Mouse (Mus musculus): ENCODE measurements around the gene Adamtsl3. TPM values are rescaled to one million over a fixed set of nuclear protein-coding genes. Genes with fewer than 3 reads are reported as not detected.
"Not testable (repeated sequence)": the region's sequence is repeated elsewhere in the genome, so short reads cannot be mapped to it uniquely, and the experiment has no call there.

Adamtsl3 gene
- total RNA-seq, 2 experiments from 2014 or later: not detected

DNA sequence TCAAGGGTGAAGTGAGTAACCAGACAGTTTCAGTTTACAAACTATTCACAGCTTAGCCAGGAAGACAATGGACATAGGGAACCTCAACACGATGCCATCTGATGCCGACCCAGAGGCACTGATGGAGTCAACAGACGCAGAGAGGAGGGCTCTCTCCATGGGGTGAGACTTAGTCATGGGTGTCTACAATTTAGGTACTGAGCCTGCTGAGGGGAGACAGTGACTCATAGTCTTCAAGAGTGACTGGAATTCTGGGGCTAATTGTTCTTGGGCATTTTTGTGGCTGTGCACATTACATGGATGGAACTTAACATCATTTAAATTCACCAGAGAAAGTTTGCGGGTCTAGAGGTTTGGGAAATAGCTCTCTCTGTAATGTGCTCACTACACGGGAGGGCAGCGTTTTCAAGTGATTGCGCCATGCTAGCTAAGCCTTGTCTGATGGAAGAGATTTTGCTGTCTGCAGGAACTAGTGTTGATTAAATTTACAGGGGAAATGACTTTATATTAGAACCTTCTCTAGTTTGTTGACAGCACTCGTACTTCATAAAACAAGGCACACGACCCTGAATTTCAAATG lies 70.1 kb downstream of the Adamtsl3 start:
- no peak for ATAC-seq (replicated peaks; ENCODE audit: low FRiP score, low TSS enrichment, poor library complexity, severe bottlenecking)

DNA sequence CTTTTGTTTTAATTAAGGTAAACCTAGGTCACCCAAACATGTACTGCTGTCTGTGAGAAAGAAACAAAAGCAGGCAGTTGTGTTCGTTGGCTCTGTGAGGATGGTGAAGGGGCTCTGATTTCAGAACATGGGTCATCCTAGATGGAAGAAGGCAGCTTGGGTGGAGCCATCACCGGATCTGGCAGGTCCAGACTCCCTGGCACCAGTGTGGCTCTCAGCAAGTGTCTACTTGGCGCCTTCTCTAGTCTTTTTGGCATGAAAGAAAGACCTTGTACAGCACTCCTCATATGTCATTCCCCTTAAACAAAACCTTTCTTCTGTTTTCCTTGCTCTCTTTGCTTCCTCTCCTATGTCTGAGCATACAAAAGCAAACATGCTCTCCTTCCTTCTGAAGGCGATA lies 75.5 kb downstream of the Adamtsl3 start:
- ATAC-seq (replicated peaks; ENCODE audit: low FRiP score, low TSS enrichment, poor library complexity, severe bottlenecking): no peak

DNA sequence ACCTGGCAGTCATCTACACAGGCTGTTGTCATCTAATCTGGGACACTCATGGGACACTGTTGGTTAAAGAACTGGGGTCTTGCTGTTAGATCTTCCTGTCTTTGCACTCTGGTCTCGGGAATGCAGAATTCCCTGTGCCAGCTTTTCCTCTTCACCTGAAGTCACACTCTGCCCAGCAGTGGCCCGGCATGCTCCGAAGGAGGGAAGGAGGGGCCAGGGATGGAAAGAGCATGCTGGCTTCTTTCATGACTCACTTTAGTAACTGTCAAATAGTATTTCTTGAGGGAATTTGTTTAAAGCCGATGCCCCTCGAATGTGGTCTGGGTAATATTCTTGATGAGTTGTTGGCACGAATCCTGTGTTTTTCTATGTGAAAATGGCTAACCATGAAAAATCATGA lies 81.2 kb downstream of the Adamtsl3 start:
- no peak for ATAC-seq (replicated peaks; ENCODE audit: low FRiP score, low TSS enrichment, poor library complexity, severe bottlenecking)

DNA sequence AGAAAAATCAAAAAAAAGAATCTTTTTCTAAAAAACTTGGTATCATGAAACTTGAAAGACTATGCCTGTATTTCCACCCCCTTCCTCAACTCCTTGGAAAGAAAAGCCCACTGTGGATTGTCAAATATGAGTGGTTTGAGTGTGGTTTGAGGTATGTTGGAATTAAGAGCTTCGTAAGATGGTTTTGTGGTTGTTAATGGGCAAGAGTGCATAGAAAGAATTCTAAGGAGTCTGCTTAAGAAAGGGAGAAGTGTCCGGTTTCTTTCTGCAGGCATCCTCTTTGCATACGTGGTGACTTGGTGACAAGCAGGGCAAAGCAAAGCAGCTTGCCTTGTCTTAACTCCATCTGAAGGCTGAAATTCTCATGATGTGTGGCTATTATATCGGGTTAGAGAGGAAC lies 81.6 kb downstream of the Adamtsl3 start:
- ATAC-seq (replicated peaks; ENCODE audit: low FRiP score, low TSS enrichment, poor library complexity, severe bottlenecking): no peak

DNA sequence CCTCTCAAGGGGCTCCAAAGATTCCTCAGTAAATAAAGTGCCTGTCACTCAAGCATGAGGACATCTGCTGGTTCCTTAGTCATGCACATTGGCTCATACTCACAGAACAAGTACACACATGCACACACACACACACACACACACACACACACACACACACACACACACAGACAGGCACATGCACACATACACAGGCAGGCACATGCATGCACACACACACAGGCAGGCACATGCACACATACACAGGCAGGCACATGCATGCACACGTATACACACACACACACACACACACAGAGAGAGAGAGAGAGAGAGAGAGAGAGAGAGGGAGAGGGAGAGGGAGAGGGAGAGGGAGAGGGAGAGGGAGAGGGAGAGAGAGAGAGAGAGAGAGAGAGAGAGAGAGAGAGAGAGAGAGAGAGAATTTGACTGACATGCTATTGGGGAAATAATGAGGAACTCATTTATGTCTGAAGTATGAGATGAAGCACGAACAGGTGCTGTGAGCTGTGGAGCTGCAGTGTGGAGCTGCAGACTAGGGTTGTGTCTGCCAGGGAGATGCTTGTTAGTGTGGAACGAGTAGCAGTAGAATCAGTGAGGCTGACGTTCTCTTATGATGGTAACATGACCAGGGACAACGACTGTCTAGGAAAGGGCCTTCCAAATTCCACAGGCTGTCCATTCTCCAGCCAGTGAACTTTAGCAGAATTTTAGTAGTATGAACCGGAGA lies 85.0 kb downstream of the Adamtsl3 start:
- ATAC-seq (replicated peaks; ENCODE audit: low FRiP score, low TSS enrichment, poor library complexity, severe bottlenecking): not testable (repeated sequence)

DNA sequence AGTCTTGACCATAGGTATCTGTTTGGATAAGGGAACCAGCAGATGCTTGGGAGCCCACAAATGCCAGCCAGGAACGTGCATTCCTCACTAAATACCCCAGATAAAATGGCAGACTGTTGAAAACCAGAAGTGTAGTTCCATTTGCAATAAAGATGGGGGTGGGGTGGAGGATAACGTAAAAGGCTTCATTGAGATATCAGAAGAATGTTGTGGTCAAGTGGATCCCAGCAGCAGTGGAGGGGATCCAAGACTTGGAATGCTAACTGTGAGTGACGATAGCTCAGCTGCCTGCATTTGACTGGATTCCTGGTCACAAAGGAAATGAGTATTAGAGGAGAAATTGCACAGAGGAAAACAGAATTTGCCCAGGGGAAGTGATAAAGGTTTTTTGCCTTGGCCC lies 87.1 kb downstream of the Adamtsl3 start:
- ATAC-seq (replicated peaks; ENCODE audit: low FRiP score, low TSS enrichment, poor library complexity, severe bottlenecking): no peak

DNA sequence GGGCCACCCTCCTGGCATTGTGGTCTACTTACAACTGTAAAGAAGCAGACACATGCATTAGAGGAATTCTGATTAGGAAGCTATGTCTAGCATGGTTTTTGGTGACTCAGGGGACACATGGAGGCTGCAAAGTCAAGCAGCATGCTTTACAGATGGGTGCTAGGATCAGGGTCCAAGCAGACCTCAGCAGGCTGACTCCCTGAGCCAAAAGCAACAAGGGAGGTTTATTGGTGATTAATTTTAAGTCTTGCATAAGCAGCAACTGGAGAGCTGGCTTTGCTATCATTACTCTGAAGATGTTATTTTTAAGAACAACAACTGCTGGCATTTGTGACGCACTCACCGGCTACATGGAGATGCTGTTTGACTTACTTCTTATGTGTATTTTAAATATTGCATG lies 88.1 kb downstream of the Adamtsl3 start:
- no peak for ATAC-seq (replicated peaks; ENCODE audit: low FRiP score, low TSS enrichment, poor library complexity, severe bottlenecking)

DNA sequence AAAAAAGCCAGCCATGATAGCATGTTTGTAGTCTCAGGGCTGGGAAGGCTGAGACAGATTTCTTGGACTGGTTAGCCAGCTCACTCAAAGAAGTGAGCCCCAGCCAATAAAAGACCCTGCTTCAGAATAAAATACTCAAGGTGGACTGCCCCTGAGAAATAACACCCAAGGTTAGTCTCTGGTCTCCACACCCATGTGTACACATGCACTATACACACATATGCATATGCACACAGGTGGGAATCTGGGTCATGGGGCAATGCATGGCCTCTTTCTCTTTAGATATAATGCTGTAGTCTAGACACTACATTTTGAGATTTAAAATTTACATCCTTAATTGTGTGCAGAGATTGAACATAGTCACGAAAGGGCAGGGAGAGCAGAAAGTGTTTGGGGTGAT lies 88.8 kb downstream of the Adamtsl3 start:
- ATAC-seq (replicated peaks; ENCODE audit: low FRiP score, low TSS enrichment, poor library complexity, severe bottlenecking): no peak

DNA sequence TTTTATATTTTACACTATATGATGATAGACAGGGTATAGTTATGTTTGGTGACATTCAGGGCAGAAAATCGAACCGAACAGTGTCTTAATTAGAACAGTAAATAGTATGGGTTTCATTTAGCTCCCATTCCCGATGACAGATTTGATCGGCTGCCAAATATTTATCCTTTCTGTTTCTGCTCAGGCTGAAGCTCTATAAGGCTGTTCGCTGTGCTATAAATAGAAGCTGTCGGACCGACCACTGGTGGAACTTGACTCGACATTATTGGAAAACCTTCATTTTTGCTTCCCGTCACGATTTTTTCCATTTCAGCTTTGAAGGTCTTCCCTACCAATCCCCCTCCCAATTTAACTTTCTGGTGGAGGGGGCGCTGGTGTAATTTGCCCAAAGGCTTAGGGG lies 89.9 kb downstream of the Adamtsl3 start:
- ATAC-seq (replicated peaks; ENCODE audit: low FRiP score, low TSS enrichment, poor library complexity, severe bottlenecking): no peak

DNA sequence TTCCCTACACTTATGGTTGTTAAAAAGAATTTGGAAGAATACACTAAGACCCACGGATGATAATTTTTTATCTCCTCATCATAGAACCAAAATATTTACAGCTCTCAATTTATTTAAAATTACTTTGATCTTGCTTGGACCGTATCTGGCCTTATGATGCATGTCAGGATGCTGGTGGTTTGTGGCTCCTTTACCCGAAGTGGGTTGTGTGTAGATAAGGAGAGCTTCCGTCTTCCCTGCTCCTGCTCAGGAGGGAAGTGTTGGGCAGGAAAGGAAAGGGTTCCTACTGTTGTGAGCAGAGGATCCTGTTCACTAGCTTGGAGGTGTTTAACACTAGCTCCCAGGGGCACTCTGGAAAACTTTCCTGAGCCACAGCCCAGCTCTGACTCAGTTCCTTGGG lies 94.0 kb downstream of the Adamtsl3 start:
- no peak for ATAC-seq (replicated peaks; ENCODE audit: low FRiP score, low TSS enrichment, poor library complexity, severe bottlenecking)

DNA sequence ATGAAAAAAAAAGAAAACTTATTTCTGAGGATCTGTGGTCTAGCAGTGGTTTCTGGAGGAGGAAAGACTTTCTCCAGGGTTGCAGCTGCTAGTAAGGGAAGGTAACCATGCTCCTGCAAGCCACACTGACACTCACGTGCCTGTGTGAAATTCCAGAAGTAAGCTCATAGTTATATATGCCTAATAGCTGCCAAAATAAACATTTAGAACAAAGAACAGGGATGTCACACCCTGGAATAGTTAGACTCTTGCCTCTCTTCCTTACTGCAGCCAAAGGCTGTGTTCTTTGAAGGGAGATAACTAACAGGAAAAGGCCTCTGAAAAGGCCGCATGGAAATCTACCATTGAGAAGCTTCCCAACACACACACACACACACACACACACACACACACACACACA lies 96.1 kb downstream of the Adamtsl3 start:
- ATAC-seq (replicated peaks; ENCODE audit: low FRiP score, low TSS enrichment, poor library complexity, severe bottlenecking): no peak

DNA sequence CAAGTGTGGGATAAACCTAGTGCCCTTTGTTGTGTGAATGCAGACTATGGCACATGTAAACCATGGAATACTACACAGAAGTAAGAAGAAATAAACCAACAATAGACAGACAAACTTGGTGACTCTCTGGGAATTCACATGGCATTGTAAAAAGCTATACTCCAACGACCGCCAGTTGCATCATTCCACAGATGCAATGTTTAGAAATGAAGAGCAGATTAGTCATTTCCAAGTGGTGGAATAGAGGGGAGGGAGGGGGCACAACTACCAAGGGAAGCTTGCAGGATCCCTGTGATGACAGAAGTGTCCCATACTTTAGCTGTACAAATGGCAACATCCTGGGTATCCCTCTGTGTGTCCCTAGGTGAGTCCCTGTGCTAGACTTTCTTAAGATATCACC lies 97.7 kb downstream of the Adamtsl3 start:
- no peak for ATAC-seq (replicated peaks; ENCODE audit: low FRiP score, low TSS enrichment, poor library complexity, severe bottlenecking)

DNA sequence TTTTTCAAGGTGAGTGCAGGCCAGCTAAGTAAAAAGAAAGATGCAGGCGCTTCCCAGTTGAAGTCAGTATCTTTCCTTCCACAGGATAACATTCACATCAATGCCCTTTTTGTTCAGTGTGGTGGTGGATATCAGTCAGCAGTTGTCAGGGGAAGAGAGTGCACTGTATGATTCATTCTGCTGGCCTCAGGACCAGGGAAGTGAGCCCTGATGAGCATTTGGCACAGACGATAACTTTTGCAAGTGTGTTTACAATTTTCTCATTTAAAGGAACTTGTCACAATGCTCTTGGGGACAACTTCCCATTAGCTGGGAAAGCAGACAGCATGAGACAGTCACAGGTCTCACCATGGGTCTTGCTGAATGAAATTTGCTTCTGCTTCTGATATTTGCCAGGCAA lies 122.9 kb downstream of the Adamtsl3 start:
- no peak for ATAC-seq (replicated peaks; ENCODE audit: low FRiP score, low TSS enrichment, poor library complexity, severe bottlenecking)

DNA sequence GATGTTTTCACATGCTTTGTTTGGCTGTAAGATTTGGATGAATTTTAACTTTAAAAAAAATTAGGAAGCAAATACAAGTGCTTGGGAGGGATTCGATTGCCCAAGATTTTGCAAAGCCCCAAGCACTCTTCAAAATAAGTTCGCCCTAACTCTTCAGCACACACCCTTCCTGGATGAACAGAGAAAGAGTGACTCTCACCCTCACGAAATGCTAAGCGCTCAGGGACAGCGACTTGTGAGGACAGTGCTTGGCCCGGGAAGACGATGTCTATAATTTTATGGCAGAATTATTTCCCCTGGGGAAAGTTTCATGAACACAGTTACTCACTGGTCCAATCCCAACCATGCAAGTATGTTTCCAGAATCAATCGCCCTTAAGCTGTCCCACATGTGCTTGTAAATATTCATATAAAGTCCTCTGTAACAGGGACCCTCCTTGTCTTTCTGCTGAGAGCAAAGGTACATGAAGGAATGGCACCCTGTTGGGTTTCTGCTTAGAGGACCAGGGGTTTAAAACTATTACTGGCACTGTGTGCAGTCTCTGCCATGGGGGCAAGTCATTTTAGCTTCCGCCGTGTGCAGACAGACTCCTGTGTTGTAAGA lies 127.5 kb downstream of the Adamtsl3 start:
- no peak for ATAC-seq (replicated peaks; ENCODE audit: low FRiP score, low TSS enrichment, poor library complexity, severe bottlenecking)

DNA sequence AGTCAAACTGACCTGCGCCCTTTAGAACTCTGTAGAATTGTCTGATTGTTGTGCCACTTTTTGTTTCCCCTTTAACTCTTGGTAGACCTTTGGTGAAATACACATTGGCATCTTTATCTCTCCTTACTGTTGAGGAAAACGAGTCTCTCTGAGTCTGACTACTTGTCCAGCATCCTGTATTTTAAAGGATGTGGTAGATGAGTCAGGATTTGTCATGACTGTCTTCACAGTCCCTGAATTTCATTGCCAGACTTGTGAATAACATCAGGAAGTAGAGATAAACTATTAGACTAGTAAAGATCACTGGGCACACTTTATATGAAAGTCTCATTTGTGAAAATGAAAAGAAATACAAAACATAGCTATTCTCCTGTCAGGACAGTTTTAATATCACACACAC lies 128.9 kb downstream of the Adamtsl3 start:
- ATAC-seq (replicated peaks; ENCODE audit: low FRiP score, low TSS enrichment, poor library complexity, severe bottlenecking): no peak

DNA sequence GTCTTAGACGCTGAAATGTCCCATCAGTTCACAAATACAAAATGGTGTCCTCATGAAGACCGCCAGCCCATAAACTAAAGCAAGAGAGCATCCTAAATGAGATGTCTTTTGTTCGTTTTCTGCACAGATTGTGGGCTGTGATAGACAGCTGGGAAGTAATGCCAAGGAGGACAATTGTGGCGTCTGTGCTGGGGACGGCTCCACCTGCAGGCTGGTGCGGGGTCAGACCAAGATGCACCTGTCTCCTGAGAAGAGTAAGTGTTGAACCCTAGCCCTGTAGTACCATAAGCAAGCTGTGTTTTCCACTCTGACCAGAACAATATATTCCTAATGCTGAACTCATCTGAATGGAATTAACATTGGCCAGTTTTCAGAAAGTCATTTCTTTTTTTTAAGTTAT lies 129.9 kb downstream of the Adamtsl3 start:
- no peak for ATAC-seq (replicated peaks; ENCODE audit: low FRiP score, low TSS enrichment, poor library complexity, severe bottlenecking)

DNA sequence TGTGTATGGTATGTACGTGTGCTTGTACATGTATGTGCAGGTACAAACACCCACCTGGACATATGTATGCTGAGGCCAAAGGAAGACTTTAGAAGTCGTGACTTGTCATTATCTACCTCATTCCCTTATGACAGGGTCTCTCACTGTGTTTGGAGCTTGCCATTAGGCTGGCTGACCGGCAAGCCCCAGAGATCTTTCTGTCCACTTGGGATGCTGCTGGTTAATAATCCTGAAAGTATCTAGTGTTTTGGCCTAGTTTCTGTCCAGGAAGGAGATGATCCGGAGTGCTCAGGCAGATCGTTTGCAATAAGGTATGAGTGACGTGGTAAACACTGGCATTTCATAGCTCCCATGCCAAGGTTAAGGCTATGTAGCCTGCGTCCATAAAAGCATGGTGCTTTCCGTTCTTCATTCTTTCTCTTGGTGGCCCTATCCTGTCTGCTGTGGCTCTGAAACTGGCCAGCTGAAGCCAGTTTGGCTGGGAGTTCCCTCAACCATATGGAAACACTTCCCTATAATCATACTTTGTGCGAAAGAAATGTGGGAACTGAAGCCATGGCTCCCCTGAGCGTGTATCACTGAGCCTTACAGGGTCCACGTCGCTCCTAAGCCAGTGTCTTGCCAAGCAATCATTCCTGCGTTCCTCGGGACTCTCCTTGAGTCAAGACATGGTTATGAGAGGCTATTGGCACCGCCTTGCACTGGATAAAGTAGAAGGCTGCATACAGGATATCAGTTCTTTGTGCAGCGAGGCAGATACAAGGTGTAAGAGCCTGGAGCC lies 141.1 kb downstream of the Adamtsl3 start:
- ATAC-seq (replicated peaks; ENCODE audit: low FRiP score, low TSS enrichment, poor library complexity, severe bottlenecking): no peak

DNA sequence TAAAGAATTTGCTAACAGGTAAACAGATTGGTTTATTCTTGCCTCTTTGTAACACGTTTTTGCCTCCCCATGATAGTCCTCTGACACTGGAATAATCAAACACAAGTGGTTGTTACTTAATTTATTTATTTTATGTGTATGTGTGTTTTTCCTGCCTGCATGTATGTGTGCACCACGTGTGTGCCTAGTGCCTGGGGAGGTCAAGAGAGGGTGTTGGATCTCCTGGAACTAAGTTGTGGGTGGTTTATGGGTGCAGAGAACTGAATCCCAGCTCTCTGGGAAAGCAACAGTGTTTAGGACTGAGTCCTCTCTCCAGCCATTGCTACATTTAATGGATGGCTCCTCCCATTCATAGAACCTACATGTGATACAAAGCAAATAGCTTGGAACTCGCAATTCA lies 143.0 kb downstream of the Adamtsl3 start:
- ATAC-seq (replicated peaks; ENCODE audit: low FRiP score, low TSS enrichment, poor library complexity, severe bottlenecking): no peak

DNA sequence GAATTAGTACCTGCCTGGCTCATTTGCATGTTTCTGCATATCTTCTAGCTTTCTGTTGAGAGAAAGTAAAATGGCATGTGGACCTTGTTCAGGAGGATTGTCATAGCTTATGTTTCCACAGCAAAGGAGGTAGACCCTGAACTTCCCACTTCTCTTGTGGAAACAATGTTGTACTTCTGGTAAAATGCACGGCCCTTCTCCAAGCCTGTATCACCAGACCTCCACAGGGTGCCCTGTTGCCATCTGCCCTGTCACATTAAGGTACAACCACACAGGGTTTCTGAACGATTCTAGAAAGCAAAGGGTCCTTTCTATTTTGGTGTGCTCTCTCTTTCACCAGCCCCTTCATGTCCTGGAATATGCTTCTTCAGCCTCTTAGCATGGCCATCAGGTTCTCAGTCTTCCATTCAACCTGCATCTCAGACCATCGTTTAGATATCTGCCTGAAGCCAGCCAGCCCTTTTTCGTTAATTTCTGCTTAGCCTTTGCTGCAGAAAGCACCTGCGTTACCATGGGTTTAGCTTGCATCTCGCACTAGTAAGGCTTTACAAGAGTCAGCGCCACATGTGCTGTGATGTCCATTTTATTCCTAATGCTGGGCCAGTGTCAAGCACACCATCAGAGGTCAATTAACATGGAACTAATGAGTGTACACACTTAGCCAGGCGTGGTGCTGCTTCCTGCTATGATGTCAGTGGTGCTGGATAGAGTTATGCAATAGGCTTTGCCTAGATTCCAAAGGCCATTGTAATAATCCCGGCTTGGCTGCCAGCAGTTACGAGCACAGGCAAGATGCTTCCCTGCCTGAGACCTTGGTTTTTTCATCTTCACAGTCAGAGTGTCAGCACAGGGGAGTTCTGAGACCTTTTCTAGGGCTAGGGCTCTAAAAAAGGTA lies 143.6 kb downstream of the Adamtsl3 start:
- ATAC-seq (replicated peaks; ENCODE audit: low FRiP score, low TSS enrichment, poor library complexity, severe bottlenecking): no peak
